ENCODE assay signal across 11 mouse cellular contexts in the genomic region with DNA sequence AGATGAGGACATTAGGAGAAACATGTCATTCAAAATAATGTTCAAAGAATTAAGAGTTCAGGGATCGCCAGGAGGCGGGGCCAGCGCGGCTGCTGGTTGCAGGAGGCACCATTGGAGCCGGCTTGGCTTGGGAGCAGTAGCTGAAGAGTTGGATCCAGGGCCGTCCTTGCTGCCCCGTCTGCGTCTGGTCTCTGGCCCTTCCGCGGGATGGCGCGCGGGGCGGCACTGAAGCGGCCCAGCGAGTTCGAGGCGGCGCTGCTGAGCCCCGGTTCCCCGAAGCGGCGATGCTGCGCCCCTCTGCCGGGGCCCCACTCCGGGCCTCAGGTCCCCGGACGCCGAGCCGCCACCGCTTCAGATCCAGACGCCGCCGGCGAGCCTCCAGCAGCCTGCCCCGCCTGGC. TPM values are rescaled to one million over a fixed set of nuclear protein-coding genes. Genes with fewer than 3 reads are reported as not detected.
DNase-seq lines count a peak whose midpoint lies in the region; ATAC-seq and TF ChIP-seq lines count a peak whose summit lies in the region.
"Not testable (repeated sequence)": the region's sequence is repeated elsewhere in the genome, so short reads cannot be mapped to it uniquely, and the experiment has no call there.
"Had no signal": no experiment of that assay in that cellular context is flagged by ENCODE, and none has a peak within 500 bp of the region (broad histone marks: within the 10 kb centered on the region; RNA-seq: fewer than 3 reads in every experiment).

No protein-coding gene starts in this region.

- 0% methylated on average over 31 of the region's 36 CpGs for WGBS in embryonic facial prominence, embryonic 15.5 days
- 0% methylated on average over 36 of the region's 36 CpGs for WGBS in heart, embryonic 11.5 days (ENCODE audit: insufficient replicate concordance)
- under 1% methylated on average over 30 of the region's 36 CpGs for WGBS in hindbrain, postnatal 0 days
- WGBS in limb, embryonic 12.5 days, result under 1% methylated on average over 36 of the region's 36 CpGs
- WGBS in neural tube, embryonic 15.5 days, result 2% methylated on average over 36 of the region's 36 CpGs

- not testable (repeated sequence) for H3K36me3 ChIP-seq in embryonic facial prominence, embryonic 15.5 days; heart, embryonic 11.5 days (ENCODE audit: control insufficient read depth, insufficient read depth, low read length); hindbrain, postnatal 0 days (ENCODE audit: insufficient read depth, low read length); limb, embryonic 12.5 days; neural tube, embryonic 15.5 days

- H3K4me2 ChIP-seq in embryonic facial prominence, embryonic 15.5 days (replicated peaks), result peak overlapping the region; percentile 65
- H3K4me2 ChIP-seq in heart, embryonic 11.5 days, result peak overlapping the region; percentile 57
- H3K4me2 ChIP-seq in hindbrain, postnatal 0 days (ENCODE audit: low read depth, low read length), result peak overlapping the region; percentile 39; the same call in 1 of the 2 replicates
- peak overlapping the region; percentile 63 for H3K4me2 ChIP-seq in limb, embryonic 12.5 days
- peak overlapping the region; percentile 56 for H3K4me2 ChIP-seq in neural tube, embryonic 15.5 days

- DNase-seq in adrenal gland, postnatal 25 days, result peak; percentile 27
- peak; percentile 8 for DNase-seq in hindbrain, postnatal 0 days (ENCODE audit: low spot score)

- H3K4me3 ChIP-seq in embryonic facial prominence, embryonic 15.5 days (replicated peaks), result peak overlapping the region; percentile 41
- H3K4me3 ChIP-seq in heart, embryonic 11.5 days (ENCODE audit: low read depth, low read length), result peak overlapping the region; percentile 28
- peak overlapping the region; percentile 16; the same call in 1 of the 2 replicates for H3K4me3 ChIP-seq in hindbrain, postnatal 0 days (ENCODE audit: low read length)
- peak overlapping the region; percentile 40 for H3K4me3 ChIP-seq in limb, embryonic 12.5 days (replicated peaks)
- H3K4me3 ChIP-seq in neural tube, embryonic 15.5 days (replicated peaks), result peak overlapping the region; percentile 28

- TF ChIP-seq CTCF in hindbrain, postnatal 0 days (IDR thresholded peaks at IDR 0.05; ENCODE audit: low read depth), result not testable (repeated sequence)

- H3K27me3 ChIP-seq in embryonic facial prominence, embryonic 15.5 days, result peaks cover 78% of the 10 kb centered on the region
- H3K27me3 ChIP-seq in heart, embryonic 11.5 days (ENCODE audit: control insufficient read depth, insufficient read depth, low read length), result peaks cover 63% of the 10 kb centered on the region
- H3K27me3 ChIP-seq in hindbrain, postnatal 0 days (ENCODE audit: insufficient read depth, low read length), result peaks cover 23% of the 10 kb centered on the region
- peaks cover 91% of the 10 kb centered on the region for H3K27me3 ChIP-seq in limb, embryonic 12.5 days
- peaks cover 67% of the 10 kb centered on the region for H3K27me3 ChIP-seq in neural tube, embryonic 15.5 days (replicated peaks)

- peaks cover 13% of the 10 kb centered on the region for H3K4me1 ChIP-seq in embryonic facial prominence, embryonic 15.5 days
- not testable (repeated sequence) for H3K4me1 ChIP-seq in heart, embryonic 11.5 days (ENCODE audit: control insufficient read depth, insufficient read depth, low read length); hindbrain, postnatal 0 days (ENCODE audit: insufficient read depth, low read length); limb, embryonic 12.5 days (replicated peaks)
- H3K4me1 ChIP-seq in neural tube, embryonic 15.5 days, result peaks cover 11% of the 10 kb centered on the region

- H3K9ac ChIP-seq in embryonic facial prominence, embryonic 15.5 days; heart, embryonic 11.5 days (ENCODE audit: low read depth, low read length); hindbrain, postnatal 0 days (replicated peaks; ENCODE audit: low read length); neural tube, embryonic 15.5 days (replicated peaks): not testable (repeated sequence)
- peak overlapping the region; percentile 47 for H3K9ac ChIP-seq in limb, embryonic 12.5 days (replicated peaks)

- not testable (repeated sequence) for H3K9me3 ChIP-seq in embryonic facial prominence, embryonic 15.5 days (replicated peaks); heart, embryonic 11.5 days (replicated peaks; ENCODE audit: control insufficient read depth, low read length); hindbrain, postnatal 0 days (ENCODE audit: low read length); limb, embryonic 12.5 days; neural tube, embryonic 15.5 days (replicated peaks)

- ATAC-seq in embryonic facial prominence, embryonic 15.5 days (ENCODE audit: insufficient number of reproducible peaks, low FRiP score, low TSS enrichment, low read depth); heart, embryonic 11.5 days (replicated peaks; ENCODE audit: insufficient number of reproducible peaks, low FRiP score, low TSS enrichment); limb, embryonic 12.5 days (ENCODE audit: insufficient number of reproducible peaks, insufficient read depth, low FRiP score, low TSS enrichment, low read depth); neural tube, embryonic 15.5 days (ENCODE audit: low FRiP score): not testable (repeated sequence)
- 0 out of 2 replicates have a peak, but pooled peaks have one; percentile 10 for ATAC-seq in hindbrain, postnatal 0 days
- ATAC-seq in megakaryocyte progenitor cell, adult 5-6 weeks (replicated peaks; ENCODE audit: poor library complexity), result 0 out of 2 replicates have a peak, but pooled peaks have one; percentile 27

- not testable (repeated sequence) for H3K27ac ChIP-seq in embryonic facial prominence, embryonic 15.5 days (replicated peaks); heart, embryonic 11.5 days (ENCODE audit: low read depth, low read length); hindbrain, postnatal 0 days; limb, embryonic 12.5 days; neural tube, embryonic 15.5 days (replicated peaks)

RNA-seq across cellular contexts. Expression of a gene that starts 10.6 kb away (rescaled TPM):
- total RNA-seq in adrenal gland, postnatal 25 days (2021), result not detected in 2 replicates
- 0.33 TPM in 1 of 2 replicates, not detected in the other for polyA plus RNA-seq in embryonic facial prominence, embryonic 15.5 days (2015; fragmentation: Nextera tagmentation; extraction: Ambion mirVana)
- polyA plus RNA-seq in heart, embryonic 11.5 days (2014; fragmentation: Nextera tagmentation; extraction: Ambion mirVana), result not detected in 2 replicates
- not detected in 2 replicates for total RNA-seq in hindbrain, postnatal 0 days (2014; rRNA removed)
- 0.28 and 0.35 TPM in 2 replicates for polyA plus RNA-seq in hindbrain, postnatal 0 days (2015; fragmentation: Nextera tagmentation; extraction: Ambion mirVana)
- not detected in 2 replicates for polyA plus RNA-seq in limb, embryonic 12.5 days (2016; fragmentation: Nextera tagmentation; extraction: Ambion mirVana)
- total RNA-seq in megakaryocyte progenitor cell, adult 5-6 weeks (2015), result not detected in 2 replicates
- total RNA-seq in megakaryocyte progenitor cell, adult 5-6 weeks (2017), result not detected in 2 replicates
- polyA plus RNA-seq in neural tube, embryonic 15.5 days (2015; fragmentation: Nextera tagmentation; extraction: Ambion mirVana), result not detected in 2 replicates
- total RNA-seq: heart, adult 18-20 months; layer of hippocampus, postnatal 14 days; liver, adult 2 months had no signal
- polyA plus RNA-seq: liver, adult 2 months had no signal

RNA-seq across cellular contexts. Expression of a gene that starts 28.6 kb away (rescaled TPM):
- total RNA-seq in adrenal gland, postnatal 25 days (2021), result not detected in 2 replicates
- polyA plus RNA-seq in embryonic facial prominence, embryonic 15.5 days (2015; fragmentation: Nextera tagmentation; extraction: Ambion mirVana), result not detected in 2 replicates
- polyA plus RNA-seq in heart, embryonic 11.5 days (2014; fragmentation: Nextera tagmentation; extraction: Ambion mirVana), result not detected in 2 replicates
- total RNA-seq in hindbrain, postnatal 0 days (2014; rRNA removed), result not detected in 2 replicates
- polyA plus RNA-seq in hindbrain, postnatal 0 days (2015; fragmentation: Nextera tagmentation; extraction: Ambion mirVana), result not detected in 2 replicates
- not detected in 2 replicates for polyA plus RNA-seq in limb, embryonic 12.5 days (2016; fragmentation: Nextera tagmentation; extraction: Ambion mirVana)
- not detected in 2 replicates for total RNA-seq in megakaryocyte progenitor cell, adult 5-6 weeks (2015)
- not detected in 2 replicates for total RNA-seq in megakaryocyte progenitor cell, adult 5-6 weeks (2017)
- polyA plus RNA-seq in neural tube, embryonic 15.5 days (2015; fragmentation: Nextera tagmentation; extraction: Ambion mirVana), result not detected in 2 replicates
- total RNA-seq: layer of hippocampus, postnatal 14 days; liver, adult 2 months had no signal
- polyA plus RNA-seq: liver, adult 2 months; spleen, adult 2 months had no signal

RNA-seq across cellular contexts. Expression of a gene that starts 32.3 kb away (rescaled TPM):
- total RNA-seq in adrenal gland, postnatal 25 days (2021), result not detected in 2 replicates
- polyA plus RNA-seq in embryonic facial prominence, embryonic 15.5 days (2015; fragmentation: Nextera tagmentation; extraction: Ambion mirVana), result not detected in 2 replicates
- polyA plus RNA-seq in heart, embryonic 11.5 days (2014; fragmentation: Nextera tagmentation; extraction: Ambion mirVana), result not detected in 2 replicates
- total RNA-seq in hindbrain, postnatal 0 days (2014; rRNA removed), result not detected in 2 replicates
- not detected in 2 replicates for polyA plus RNA-seq in hindbrain, postnatal 0 days (2015; fragmentation: Nextera tagmentation; extraction: Ambion mirVana)
- not detected in 2 replicates for polyA plus RNA-seq in limb, embryonic 12.5 days (2016; fragmentation: Nextera tagmentation; extraction: Ambion mirVana)
- total RNA-seq in megakaryocyte progenitor cell, adult 5-6 weeks (2015), result not detected in 2 replicates
- total RNA-seq in megakaryocyte progenitor cell, adult 5-6 weeks (2017), result not detected in 2 replicates
- 0.57 TPM in 1 of 2 replicates, not detected in the other for polyA plus RNA-seq in neural tube, embryonic 15.5 days (2015; fragmentation: Nextera tagmentation; extraction: Ambion mirVana)
- total RNA-seq: heart, adult 18-20 months; layer of hippocampus, postnatal 14 days; liver, adult 2 months had no signal
- polyA plus RNA-seq: liver, adult 2 months; spleen, adult 2 months had no signal

RNA-seq across cellular contexts. Expression of a gene that starts 36.3 kb away (rescaled TPM):
- 0.58 TPM in 1 of 2 replicates, not detected in the other for total RNA-seq in adrenal gland, postnatal 25 days (2021)
- not detected in 2 replicates for polyA plus RNA-seq in embryonic facial prominence, embryonic 15.5 days (2015; fragmentation: Nextera tagmentation; extraction: Ambion mirVana)
- not detected in 2 replicates for polyA plus RNA-seq in heart, embryonic 11.5 days (2014; fragmentation: Nextera tagmentation; extraction: Ambion mirVana)
- not detected in 2 replicates for total RNA-seq in hindbrain, postnatal 0 days (2014; rRNA removed)
- not detected in 2 replicates for polyA plus RNA-seq in hindbrain, postnatal 0 days (2015; fragmentation: Nextera tagmentation; extraction: Ambion mirVana)
- polyA plus RNA-seq in limb, embryonic 12.5 days (2016; fragmentation: Nextera tagmentation; extraction: Ambion mirVana), result not detected in 2 replicates
- total RNA-seq in megakaryocyte progenitor cell, adult 5-6 weeks (2015), result 0.35 and 0.71 TPM in 2 replicates
- not detected in 2 replicates for total RNA-seq in megakaryocyte progenitor cell, adult 5-6 weeks (2017)
- polyA plus RNA-seq in neural tube, embryonic 15.5 days (2015; fragmentation: Nextera tagmentation; extraction: Ambion mirVana), result not detected in 2 replicates
- total RNA-seq: layer of hippocampus, postnatal 14 days had no signal
